Mouse (Mus musculus): ENCODE data around the gene Zfp518b.

DNA sequence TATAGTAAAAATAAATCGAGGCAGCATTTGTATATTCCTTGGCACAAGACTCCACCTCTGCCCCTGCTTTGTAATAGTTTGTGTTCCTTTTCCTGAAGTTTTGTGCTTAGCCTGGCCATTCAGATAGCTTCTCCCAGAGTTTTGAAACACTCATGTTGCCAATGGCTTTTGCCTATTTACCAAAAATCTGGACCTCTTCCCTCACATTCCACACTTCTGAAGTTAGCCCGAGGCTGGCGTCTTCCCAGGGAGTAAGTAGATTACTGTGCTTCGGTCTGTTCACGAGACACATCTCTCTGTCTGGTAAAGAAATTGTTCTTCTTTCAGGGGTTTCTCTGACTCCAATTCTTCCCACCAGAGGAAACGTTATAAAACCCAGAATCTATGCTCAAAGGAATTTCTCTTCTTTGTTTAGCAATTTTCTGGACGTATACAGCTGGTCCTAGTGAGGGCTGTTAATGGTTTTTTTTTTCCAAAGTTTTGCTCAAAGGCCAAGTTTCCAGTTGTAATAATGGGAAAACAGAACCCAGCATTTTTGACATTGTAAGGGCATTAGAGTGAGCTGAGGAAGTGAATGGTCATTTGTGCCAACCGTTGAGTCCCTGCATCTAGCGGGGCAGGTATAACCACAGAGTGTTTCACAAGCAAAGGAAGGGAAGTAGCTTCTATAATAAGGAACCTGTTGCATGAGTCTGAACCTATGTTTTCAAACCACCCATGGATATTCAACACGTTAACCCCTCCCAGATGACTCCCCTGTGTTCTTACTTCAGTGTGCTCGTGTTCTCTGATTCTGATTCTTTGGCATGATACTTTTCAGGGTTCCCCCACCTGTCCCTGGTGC, 50.1 kb downstream of the Zfp518b start:
- TF ChIP-seq CTCF (IDR thresholded peaks at IDR 0.05; ENCODE audit: low read depth) (no peak), EP300 (IDR thresholded peaks at IDR 0.05; ENCODE audit: low read depth) (no peak)
